Mouse (Mus musculus) limb, embryonic 11.5 days (tissue): ENCODE measurements at regions not wholly inside any gene's neighbourhood (a gene's known extent, or its start where the extent isn't known, plus 50 kb on each side); places are given as distances from the start of the nearest gene placed in this dataset.

ENCODE experiments used
- ATAC-seq: fragments of 200-750 bp; cut with Nextera tagmentation; 2 replicates; pipeline ENCODE4 v1.8.0; 2017; ENCODE audit warnings: low read depth; ENCODE audit not compliant: insufficient number of reproducible peaks, low FRiP score, low TSS enrichment
- DNase-seq: peaks from one replicate; pipeline ENCODE4 v3.0.0-alpha.2; 2015; ENCODE audit warnings: low spot score
- H3K27ac ChIP-seq: fragments of 300-500 bp; sonication (generic); replicated peaks from 2 replicates; pipeline ENCODE4 v1.5.1; 2014; ENCODE audit warnings: low read depth, mild to moderate bottlenecking, low read length
- H3K27me3 ChIP-seq: fragments of 300-500 bp; sonication (generic); 2 replicates; pipeline ENCODE4 v1.6.1; 2014; ENCODE audit warnings: mild to moderate bottlenecking, low read length, mixed read lengths; ENCODE audit not compliant: control insufficient read depth, insufficient read depth
- H3K36me3 ChIP-seq: fragments of 300-500 bp; sonication (generic); 2 replicates; pipeline ENCODE4 v1.6.1; 2014; ENCODE audit warnings: mild to moderate bottlenecking, low read length, moderate library complexity, mixed read lengths; ENCODE audit not compliant: control insufficient read depth, insufficient read depth
- H3K4me1 ChIP-seq: fragments of 300-500 bp; sonication (generic); 2 replicates; pipeline ENCODE4 v1.6.1; 2014; ENCODE audit warnings: low read length, mixed read lengths; ENCODE audit not compliant: control insufficient read depth, insufficient read depth
- H3K4me2 ChIP-seq: fragments of 300-500 bp; sonication (generic); 2 replicates; pipeline ENCODE4 v1.6.1; 2014; ENCODE audit warnings: low read depth, mild to moderate bottlenecking, moderate library complexity; ENCODE audit not compliant: severe bottlenecking
- H3K4me3 ChIP-seq: fragments of 300-500 bp; sonication (generic); 2 replicates; pipeline ENCODE4 v1.5.1; 2014; ENCODE audit warnings: low read depth, low read length
- H3K9ac ChIP-seq: fragments of 300-500 bp; sonication (generic); 2 replicates; pipeline ENCODE4 v1.6.1; 2014; ENCODE audit warnings: mild to moderate bottlenecking, low read length
- H3K9me3 ChIP-seq: fragments of 300-500 bp; sonication (generic); 2 replicates; pipeline ENCODE4 v1.6.1; 2016; ENCODE audit warnings: low read length; ENCODE audit not compliant: control insufficient read depth
- WGBS: fragments of 180-500 bp; shearing (Covaris S2); extraction: QIAGEN DNeasy Blood & Tissue Kit; methylation state at CpG from one replicate; pipeline ENCODE4 v1.1.7; 2014; 5-methylcytosine and 5-hydroxymethylcytosine counted together

DNA sequence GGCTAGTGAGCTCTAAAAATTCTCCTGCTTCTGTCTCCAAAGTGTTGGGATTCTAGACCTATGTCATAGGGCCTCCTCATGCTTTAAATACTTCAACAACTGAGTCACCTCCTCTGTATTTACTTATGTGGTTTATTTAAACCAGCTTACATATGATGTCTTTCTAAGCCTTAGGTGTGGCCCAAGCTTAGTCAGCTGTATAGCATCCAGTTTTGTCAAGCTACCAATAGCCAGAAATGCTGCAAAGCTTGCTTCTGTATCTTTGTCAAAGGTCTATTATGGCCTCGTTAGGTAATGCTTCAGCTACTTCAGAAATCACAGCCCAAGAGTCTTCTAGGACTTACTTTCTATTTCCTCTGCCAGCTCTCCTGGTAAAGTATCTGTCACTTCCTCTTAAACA, 741.9 kb upstream of the Jmjd1c start:
- DNase-seq, result no peak
- ATAC-seq, result no peak
- H3K4me2 ChIP-seq, result no peak overlapping the region
- no peaks in the 10 kb centered on the region for H3K27me3 ChIP-seq
- 72% methylated on average over 1 of the region's 1 CpGs for WGBS
- no peak overlapping the region for H3K27ac ChIP-seq
- H3K4me1 ChIP-seq, result no peaks in the 10 kb centered on the region
- H3K4me3 ChIP-seq, result no peak overlapping the region
- no peaks in the 10 kb centered on the region for H3K36me3 ChIP-seq
- no peaks in the 10 kb centered on the region for H3K9me3 ChIP-seq
- H3K9ac ChIP-seq, result no peak overlapping the region

DNA sequence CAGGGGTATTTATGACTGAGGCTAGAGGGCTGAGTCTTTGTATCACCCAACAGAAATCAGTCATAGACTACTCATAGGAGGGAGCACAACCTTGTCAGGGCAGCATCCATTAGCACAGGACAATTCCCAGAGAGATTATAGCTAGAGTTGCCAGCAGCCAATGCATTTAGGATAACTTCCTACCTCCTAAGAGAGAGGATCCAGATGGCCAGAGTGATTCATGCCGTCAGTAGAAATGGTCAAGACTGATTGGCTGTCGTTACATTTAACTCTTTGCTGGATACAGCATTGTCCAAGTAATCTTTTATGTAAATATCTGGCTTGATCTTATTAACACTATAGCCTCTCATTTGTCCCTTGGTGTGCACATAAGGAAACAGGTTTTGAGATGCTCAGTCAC, 740.9 kb upstream of the Jmjd1c start:
- Histone ChIP-seq H3K27me3 (no peaks in the 10 kb centered on the region), H3K4me2 (no peak overlapping the region), H3K4me3 (no peak overlapping the region), H3K36me3 (no peaks in the 10 kb centered on the region), H3K4me1 (no peaks in the 10 kb centered on the region), H3K9me3 (no peaks in the 10 kb centered on the region), H3K9ac (no peak overlapping the region), H3K27ac (no peak overlapping the region)
- DNase-seq (no peak), ATAC-seq (no peak)
- 61% methylated on average over 2 of the region's 2 CpGs for whole genome bisulfite sequencing

DNA sequence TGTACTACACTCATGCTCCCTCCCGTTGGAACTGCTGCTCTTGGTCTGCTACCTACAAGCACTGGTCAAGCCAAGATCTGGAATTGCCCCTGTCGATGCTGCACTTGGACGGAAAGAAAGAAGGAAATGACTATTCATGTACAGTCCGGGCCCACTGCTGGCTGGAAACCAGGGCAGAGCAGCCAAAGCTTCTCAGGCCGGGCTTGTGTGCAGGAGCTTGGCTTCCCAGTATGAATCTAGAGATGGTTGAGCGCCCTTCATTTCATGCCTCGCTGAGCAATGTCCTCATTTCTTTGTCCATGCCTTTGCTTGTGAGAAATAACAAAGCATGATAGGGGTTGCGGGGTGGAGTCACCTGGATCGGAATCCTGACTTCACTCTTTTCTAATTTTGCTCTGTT, 738.2 kb upstream of the Jmjd1c start:
- Histone ChIP-seq H3K4me1 (no peaks in the 10 kb centered on the region), H3K27ac (no peak overlapping the region), H3K9me3 (no peaks in the 10 kb centered on the region), H3K27me3 (no peaks in the 10 kb centered on the region), H3K4me3 (no peak overlapping the region), H3K9ac (no peak overlapping the region), H3K36me3 (no peaks in the 10 kb centered on the region), H3K4me2 (no peak overlapping the region)
- ATAC-seq (no peak), DNase-seq (no peak)
- WGBS, result 92% methylated on average over 9 of the region's 9 CpGs

DNA sequence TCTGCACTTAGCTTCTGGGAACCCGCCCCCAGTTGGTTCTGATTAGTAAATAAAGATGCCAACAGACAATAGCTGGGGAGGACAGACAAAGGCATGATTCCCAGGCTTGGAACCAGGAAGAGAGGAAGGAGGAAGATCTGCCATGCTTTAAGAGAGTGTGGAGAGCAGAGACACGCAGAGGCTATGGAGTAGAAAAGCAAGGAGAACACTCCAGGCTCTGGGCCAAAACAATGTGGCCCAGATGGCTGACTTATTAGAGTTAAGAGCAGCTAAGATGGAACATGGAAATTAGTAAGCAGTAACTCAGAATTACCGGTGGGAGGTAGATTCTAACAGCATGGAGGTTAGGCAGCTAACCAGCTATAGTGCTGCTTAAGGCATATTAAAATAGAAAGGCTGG, 725.8 kb upstream of the Jmjd1c start:
- DNase-seq (no peak), ATAC-seq (no peak)
- Histone ChIP-seq H3K9me3 (no peaks in the 10 kb centered on the region), H3K9ac (no peak overlapping the region), H3K4me1 (no peaks in the 10 kb centered on the region), H3K27me3 (no peaks in the 10 kb centered on the region), H3K27ac (no peak overlapping the region), H3K4me3 (no peak overlapping the region), H3K36me3 (no peaks in the 10 kb centered on the region), H3K4me2 (no peak overlapping the region)
- 79% methylated on average over 3 of the region's 3 CpGs for WGBS

DNA sequence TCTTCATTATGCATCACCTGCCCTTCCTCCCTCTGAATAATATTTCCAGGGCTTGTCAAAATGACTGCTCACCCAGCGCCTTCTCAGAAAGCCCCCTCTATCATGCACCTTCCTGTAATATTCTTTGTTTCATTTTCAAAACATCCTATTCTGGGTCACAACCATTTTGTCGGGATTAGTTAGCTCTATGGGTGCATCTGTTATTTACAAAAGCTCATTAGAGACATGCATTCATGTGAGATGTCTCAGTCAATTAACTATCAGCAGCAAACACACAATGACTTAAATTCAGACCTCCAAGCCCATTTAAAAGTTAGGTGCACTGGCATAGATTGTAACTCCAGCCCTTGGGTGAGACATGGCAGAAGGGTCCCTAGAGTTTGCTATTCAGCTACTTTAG, 724.2 kb upstream of the Jmjd1c start:
- Histone ChIP-seq H3K9me3 (no peaks in the 10 kb centered on the region), H3K27me3 (no peaks in the 10 kb centered on the region), H3K4me3 (no peak overlapping the region), H3K9ac (no peak overlapping the region), H3K27ac (no peak overlapping the region), H3K4me1 (no peaks in the 10 kb centered on the region), H3K36me3 (no peaks in the 10 kb centered on the region), H3K4me2 (no peak overlapping the region)
- 81% methylated on average over 2 of the region's 2 CpGs for WGBS
- ATAC-seq, result no peak
- DNase-seq, result no peak
